Mouse (Mus musculus): ENCODE measurements at regions not wholly inside any gene's neighbourhood (a gene's known extent, or its start where the extent isn't known, plus 50 kb on each side); places are given as distances from the start of the nearest gene placed in this dataset.

DNA sequence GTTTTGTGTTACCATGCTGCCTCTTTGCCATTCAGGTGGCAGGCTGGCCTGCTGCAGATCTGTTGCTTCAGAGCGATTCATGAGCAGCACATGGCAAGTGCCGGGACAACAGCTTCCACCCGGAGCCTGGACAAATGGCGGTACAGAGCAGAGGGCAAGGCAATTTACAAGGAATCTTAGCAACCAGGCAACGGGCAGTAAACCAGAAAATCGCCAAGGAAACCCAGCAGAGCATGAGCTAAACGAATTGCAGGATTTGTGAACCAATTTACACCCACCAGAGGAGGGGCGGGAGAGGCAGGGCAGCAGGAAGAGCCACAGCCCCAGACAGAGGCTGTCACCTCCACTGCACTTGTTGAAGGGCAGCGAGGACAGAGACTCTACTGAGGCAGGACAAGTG, 60.5 kb upstream of the Loxl4 start:
- peak; percentile 64 for DNase-seq

GRCm38 (mm10) chr19:42669886-42670285, 57.3 kb upstream of the Loxl4 start:
- no peak for DNase-seq

GRCm38 (mm10) chr19:42668385-42669098, 55.9 kb upstream of the Loxl4 start:
- no peak for DNase-seq

GRCm38 (mm10) chr19:42666906-42667305, 54.3 kb upstream of the Loxl4 start:
- no peak for DNase-seq
